27 mouse cellular contexts compared by ENCODE assay signal in the genomic region with DNA sequence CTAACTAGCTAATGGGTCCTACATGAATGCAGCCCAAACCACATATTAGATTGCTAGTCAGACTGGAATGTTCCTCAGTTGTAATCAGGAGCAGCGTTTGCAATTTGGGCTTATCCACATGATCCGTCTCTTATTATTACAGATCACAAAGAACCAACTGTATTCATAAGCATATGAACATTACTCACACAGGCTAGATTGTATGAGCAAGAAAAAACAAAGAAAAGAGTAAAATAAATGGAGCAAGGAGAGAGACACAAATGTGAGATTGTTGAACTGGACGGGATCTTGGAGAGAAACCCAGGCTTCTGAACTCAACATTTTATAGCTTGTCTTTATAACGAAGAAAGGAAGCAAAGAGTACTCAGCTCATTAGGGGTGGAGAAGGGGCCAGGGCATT.
"Had no signal": no experiment of that assay in that cellular context is flagged by ENCODE, and none has a peak within 500 bp of the region (broad histone marks: within the 10 kb centered on the region; RNA-seq: fewer than 3 reads in every experiment).

No protein-coding gene starts in this region.

- H3K9ac ChIP-seq: hindbrain, embryonic 12.5 days; hindbrain, embryonic 14.5 days; intestine, embryonic 15.5 days; limb, embryonic 12.5 days; liver, embryonic 13.5 days; liver, embryonic 15.5 days had no signal

- H3K27me3 ChIP-seq: hindbrain, embryonic 12.5 days; intestine, embryonic 15.5 days; limb, embryonic 12.5 days; liver, embryonic 13.5 days; liver, embryonic 15.5 days had no signal

- H3K36me3 ChIP-seq: hindbrain, embryonic 10.5 days; hindbrain, embryonic 12.5 days; intestine, embryonic 15.5 days; limb, embryonic 10.5 days; limb, embryonic 12.5 days; liver, embryonic 13.5 days; liver, embryonic 15.5 days had no signal

- H3K4me1 ChIP-seq: hindbrain, embryonic 10.5 days; hindbrain, embryonic 12.5 days; intestine, embryonic 15.5 days; limb, embryonic 10.5 days; limb, embryonic 12.5 days; liver, embryonic 13.5 days; liver, embryonic 15.5 days had no signal

- ATAC-seq: hindbrain, embryonic 16.5 days; inflammation-experienced regulatory T-cells, adult 6 months; intestine, embryonic 15.5 days; intestine, postnatal 0 days had no signal

- H3K27ac ChIP-seq: heart, adult 2 months; hindbrain, embryonic 10.5 days; hindbrain, embryonic 12.5 days; hindbrain, embryonic 14.5 days; intestine, embryonic 15.5 days; layer of hippocampus, adult 2 months; left cerebral cortex, adult 2 months; limb, embryonic 10.5 days; limb, embryonic 12.5 days; liver, embryonic 13.5 days; liver, embryonic 15.5 days had no signal

- H3K4me3 ChIP-seq: heart, adult 2 months; hindbrain, embryonic 10.5 days; hindbrain, embryonic 12.5 days; intestine, embryonic 15.5 days; layer of hippocampus, adult 2 months; left cerebral cortex, adult 2 months; limb, embryonic 10.5 days; limb, embryonic 12.5 days; liver, embryonic 13.5 days; liver, embryonic 15.5 days had no signal

- H3K4me2 ChIP-seq: heart, embryonic 11.5 days; hindbrain, embryonic 12.5 days; hindbrain, embryonic 14.5 days; intestine, embryonic 15.5 days; limb, embryonic 12.5 days; liver, embryonic 11.5 days; liver, embryonic 13.5 days; liver, embryonic 15.5 days had no signal

- DNase-seq: gastrocnemius, postnatal 14 days; gastrocnemius, postnatal 36 days; heart, adult 11 months; heart, adult 2 months; heart, postnatal 10 days; heart, postnatal 4 days; kidney, adult 18-20 months; kidney, adult 8-10 months; kidney, postnatal 10 days; kidney, postnatal 25 days; kidney, postnatal 4 days; liver; liver, embryonic 13.5 days had no signal

- H3K9me3 ChIP-seq: hindbrain, embryonic 10.5 days; hindbrain, embryonic 12.5 days; intestine, embryonic 15.5 days; limb, embryonic 10.5 days; limb, embryonic 12.5 days; liver, embryonic 13.5 days; liver, embryonic 15.5 days had no signal
